Mouse (Mus musculus): Measurements from ENCODE around the gene Rab3gap2.

DNA sequence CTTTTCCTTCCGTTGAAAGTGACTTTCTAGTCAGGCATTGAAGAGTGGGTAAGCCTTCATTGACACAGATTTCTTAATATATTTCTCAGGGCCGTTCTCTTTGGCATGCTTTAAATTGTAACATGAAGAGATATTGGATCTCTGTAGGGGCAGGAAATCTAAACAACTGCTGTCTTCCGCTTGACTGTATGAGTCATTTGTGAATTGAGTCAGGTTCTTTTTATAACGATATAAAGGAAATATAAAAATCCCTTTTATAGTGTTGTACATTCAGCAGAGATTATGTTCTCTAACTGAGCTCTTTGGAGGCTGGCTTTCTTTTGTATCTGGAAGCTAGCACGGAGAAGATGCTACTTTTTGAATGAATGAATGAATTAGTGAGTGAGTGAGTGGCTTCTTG, 14.0 kb downstream of the Rab3gap2 start:
- TF ChIP-seq GATA1 (IDR thresholded peaks at IDR 0.05; ENCODE audit: low read length) = no peak
- no peak for TF ChIP-seq TAL1 (IDR thresholded peaks at IDR 0.05; ENCODE audit: low read length)

All from erythroblast, embryonic 14.5 days (primary cell).